Mouse (Mus musculus): ENCODE data around the gene Htra2. TPM values are rescaled to one million over a fixed set of nuclear protein-coding genes. Genes with fewer than 3 reads are reported as not detected.

The Htra2 gene
- 76.1 and 87.8 TPM in 2 replicates for polyA plus RNA-seq (2015; fragmentation: Nextera tagmentation; extraction: Ambion mirVana)

- peaks cover 18% of the 10 kb centered on the region; the same call in 1 of the 2 replicates for H3K36me3 ChIP-seq (ENCODE audit: control insufficient read depth, insufficient read depth, low read length)
- no peaks in the 10 kb centered on the region for H3K9me3 ChIP-seq (replicated peaks; ENCODE audit: control insufficient read depth, low read length, poor library complexity, severe bottlenecking)
- H3K27ac ChIP-seq (ENCODE audit: low read length): peak within 1 kb of the TSS; percentile 87
- ATAC-seq: peak; percentile 32
- peak within 1 kb of the TSS; percentile 96 for H3K9ac ChIP-seq (ENCODE audit: low read depth, low read length)
- peak within 1 kb of the TSS; percentile 87 for H3K4me2 ChIP-seq (ENCODE audit: low read length)
- H3K4me1 ChIP-seq (ENCODE audit: control insufficient read depth, insufficient read depth, low read length): peaks cover 24% of the 10 kb centered on the region
- under 1% methylated on average over 50 of the region's 50 CpGs for WGBS
- peak within 1 kb of the TSS; percentile 100 for H3K4me3 ChIP-seq (ENCODE audit: low read depth, low read length)
- H3K27me3 ChIP-seq (ENCODE audit: control insufficient read depth, insufficient read depth, low read depth, low read length): no peaks in the 10 kb centered on the region
Measured at GRCm38 (mm10) chr6:83054871-83055431, at the start of gene Htra2. TSS of gene Htra2 (minus strand) at chr6:83055273.

- H3K9ac ChIP-seq (ENCODE audit: low read depth, low read length): no peak overlapping the region
- no peak overlapping the region for H3K4me2 ChIP-seq (ENCODE audit: low read length)
- no peak overlapping the region for H3K27ac ChIP-seq (ENCODE audit: low read length)
- peaks cover 4% of the 10 kb centered on the region; the same call in 1 of the 2 replicates for H3K36me3 ChIP-seq (ENCODE audit: control insufficient read depth, insufficient read depth, low read length)
- 69% methylated on average over 4 of the region's 4 CpGs for WGBS
- H3K9me3 ChIP-seq (replicated peaks; ENCODE audit: control insufficient read depth, low read length, poor library complexity, severe bottlenecking): no peaks in the 10 kb centered on the region
- peaks cover 26% of the 10 kb centered on the region for H3K4me1 ChIP-seq (ENCODE audit: control insufficient read depth, insufficient read depth, low read length)
- no peak overlapping the region for H3K4me3 ChIP-seq (ENCODE audit: low read depth, low read length)
- H3K27me3 ChIP-seq (ENCODE audit: control insufficient read depth, insufficient read depth, low read depth, low read length): no peaks in the 10 kb centered on the region
- ATAC-seq: no peak
Measured at GRCm38 (mm10) chr6:83104158-83104557, 49.1 kb upstream of the Htra2 start.

GRCm38 (mm10) chr6:83103130-83103650 lies 48.1 kb upstream of the Htra2 start:
- H3K4me1 ChIP-seq (ENCODE audit: control insufficient read depth, insufficient read depth, low read length): peaks cover 22% of the 10 kb centered on the region
- peaks cover 3% of the 10 kb centered on the region; the same call in 1 of the 2 replicates for H3K27me3 ChIP-seq (ENCODE audit: control insufficient read depth, insufficient read depth, low read depth, low read length)
- peak overlapping the region; percentile 84 for H3K4me3 ChIP-seq (ENCODE audit: low read depth, low read length)
- no peak overlapping the region for H3K27ac ChIP-seq (ENCODE audit: low read length)
- no peaks in the 10 kb centered on the region for H3K9me3 ChIP-seq (replicated peaks; ENCODE audit: control insufficient read depth, low read length, poor library complexity, severe bottlenecking)
- H3K9ac ChIP-seq (ENCODE audit: low read depth, low read length): peak overlapping the region; percentile 94
- no peak for ATAC-seq
- peak overlapping the region; percentile 98 for H3K4me2 ChIP-seq (ENCODE audit: low read length)
- peaks cover 4% of the 10 kb centered on the region; the same call in 1 of the 2 replicates for H3K36me3 ChIP-seq (ENCODE audit: control insufficient read depth, insufficient read depth, low read length)
- 41% methylated on average over 11 of the region's 11 CpGs for WGBS

GRCm38 (mm10) chr6:83101688-83102556 lies 46.8 kb upstream of the Htra2 start:
- Histone ChIP-seq H3K27ac (ENCODE audit: low read length) (peak overlapping the region; percentile 88), H3K36me3 (ENCODE audit: control insufficient read depth, insufficient read depth, low read length) (no peaks in the 10 kb centered on the region), H3K4me3 (ENCODE audit: low read depth, low read length) (peak overlapping the region; percentile 84), H3K4me2 (ENCODE audit: low read length) (peak overlapping the region; percentile 98), H3K27me3 (ENCODE audit: control insufficient read depth, insufficient read depth, low read depth, low read length) (peaks cover 3% of the 10 kb centered on the region; the same call in 1 of the 2 replicates), H3K4me1 (ENCODE audit: control insufficient read depth, insufficient read depth, low read length) (peaks cover 16% of the 10 kb centered on the region), H3K9me3 (replicated peaks; ENCODE audit: control insufficient read depth, low read length, poor library complexity, severe bottlenecking) (no peaks in the 10 kb centered on the region), H3K9ac (ENCODE audit: low read depth, low read length) (peak overlapping the region; percentile 94)
- ATAC-seq: peak; percentile 71
- under 1% methylated on average over 63 of the region's 74 CpGs for WGBS

DNA sequence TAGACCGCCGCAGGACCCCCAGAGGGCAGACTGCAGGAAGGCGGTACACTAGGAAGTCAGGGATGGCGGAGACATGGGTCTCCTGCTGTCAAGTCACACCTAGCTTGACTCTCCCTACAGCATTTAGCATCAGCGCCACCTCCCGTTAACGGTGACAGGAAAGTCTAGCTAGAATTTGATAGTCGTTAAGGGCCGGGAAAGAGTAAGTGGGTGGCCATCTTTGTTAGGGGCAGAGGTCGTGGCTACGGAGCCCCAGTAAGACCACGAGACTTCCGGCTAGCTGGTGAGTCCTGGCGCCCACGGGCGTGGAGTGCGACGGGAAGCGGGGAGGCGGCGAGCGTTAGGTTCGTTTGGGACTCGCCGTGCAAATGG lies 46.2 kb upstream of the Htra2 start, which contains the start of the genes Ccdc142 and Gm42688:
Ccdc142 (plus strand) TSS at position 286 of the 372 bp plus-strand sequence.
Gm42688 (plus strand) TSS at position 302 of the 372 bp plus-strand sequence.
- ATAC-seq: peak; percentile 90
- Histone ChIP-seq H3K9me3 (replicated peaks; ENCODE audit: control insufficient read depth, low read length, poor library complexity, severe bottlenecking) (no peaks in the 10 kb centered on the region), H3K27me3 (ENCODE audit: control insufficient read depth, insufficient read depth, low read depth, low read length) (peaks cover 3% of the 10 kb centered on the region; the same call in 1 of the 2 replicates), H3K4me1 (ENCODE audit: control insufficient read depth, insufficient read depth, low read length) (peaks cover 16% of the 10 kb centered on the region), H3K9ac (ENCODE audit: low read depth, low read length) (peak within 1 kb of the TSS; percentile 94), H3K36me3 (ENCODE audit: control insufficient read depth, insufficient read depth, low read length) (no peaks in the 10 kb centered on the region), H3K4me3 (ENCODE audit: low read depth, low read length) (peak within 1 kb of the TSS; percentile 84), H3K27ac (ENCODE audit: low read length) (peak within 1 kb of the TSS; percentile 88), H3K4me2 (ENCODE audit: low read length) (peak within 1 kb of the TSS; percentile 98)
- WGBS: under 1% methylated on average over 25 of the region's 25 CpGs

- Histone ChIP-seq H3K4me1 (ENCODE audit: control insufficient read depth, insufficient read depth, low read length) (peaks cover 14% of the 10 kb centered on the region), H3K27me3 (ENCODE audit: control insufficient read depth, insufficient read depth, low read depth, low read length) (peaks cover 7% of the 10 kb centered on the region; the same call in 1 of the 2 replicates), H3K27ac (ENCODE audit: low read length) (no peak overlapping the region), H3K4me3 (ENCODE audit: low read depth, low read length) (no peak overlapping the region), H3K9ac (ENCODE audit: low read depth, low read length) (no peak overlapping the region), H3K9me3 (replicated peaks; ENCODE audit: control insufficient read depth, low read length, poor library complexity, severe bottlenecking) (no peaks in the 10 kb centered on the region), H3K4me2 (ENCODE audit: low read length) (no peak overlapping the region), H3K36me3 (ENCODE audit: control insufficient read depth, insufficient read depth, low read length) (no peaks in the 10 kb centered on the region)
- 73% methylated on average over 2 of the region's 2 CpGs for WGBS
- ATAC-seq: no peak
Measured at GRCm38 (mm10) chr6:83098411-83098810, 43.3 kb upstream of the Htra2 start.

DNA sequence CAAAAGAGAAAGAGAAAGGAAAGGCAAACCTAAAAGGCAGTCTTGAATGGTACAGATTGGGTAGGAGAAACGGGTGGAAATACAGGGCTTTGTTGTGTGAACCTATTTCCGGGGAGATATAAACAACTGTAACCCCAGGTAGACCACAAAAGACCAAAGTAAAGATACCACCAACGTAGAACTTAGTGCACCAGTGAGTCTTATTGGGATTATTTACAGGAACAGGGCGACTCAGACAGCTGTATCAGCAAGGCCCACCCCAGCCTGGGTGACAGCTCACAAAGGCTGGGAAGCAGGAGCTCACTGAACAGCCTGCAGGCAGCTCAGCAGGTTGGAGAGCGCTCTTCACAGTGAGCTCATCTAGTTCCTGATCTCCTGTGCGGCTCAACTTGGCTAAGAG lies 40.9 kb upstream of the Htra2 start:
- ATAC-seq: no peak
- Histone ChIP-seq H3K4me2 (ENCODE audit: low read length) (no peak overlapping the region), H3K36me3 (ENCODE audit: control insufficient read depth, insufficient read depth, low read length) (no peaks in the 10 kb centered on the region), H3K4me1 (ENCODE audit: control insufficient read depth, insufficient read depth, low read length) (0 out of 2 replicates have a peak, but pooled peaks cover 3% of the 10 kb centered on the region), H3K9ac (ENCODE audit: low read depth, low read length) (no peak overlapping the region), H3K4me3 (ENCODE audit: low read depth, low read length) (no peak overlapping the region), H3K27ac (ENCODE audit: low read length) (no peak overlapping the region), H3K27me3 (ENCODE audit: control insufficient read depth, insufficient read depth, low read depth, low read length) (peaks cover 8% of the 10 kb centered on the region), H3K9me3 (replicated peaks; ENCODE audit: control insufficient read depth, low read length, poor library complexity, severe bottlenecking) (no peaks in the 10 kb centered on the region)
- 43% methylated on average over 6 of the region's 6 CpGs for WGBS

- 40% methylated on average over 6 of the region's 6 CpGs for WGBS
- Histone ChIP-seq H3K27ac (ENCODE audit: low read length) (no peak overlapping the region), H3K27me3 (ENCODE audit: control insufficient read depth, insufficient read depth, low read depth, low read length) (peaks cover 33% of the 10 kb centered on the region), H3K9ac (ENCODE audit: low read depth, low read length) (no peak overlapping the region), H3K9me3 (replicated peaks; ENCODE audit: control insufficient read depth, low read length, poor library complexity, severe bottlenecking) (no peaks in the 10 kb centered on the region), H3K4me3 (ENCODE audit: low read depth, low read length) (no peak overlapping the region), H3K4me1 (ENCODE audit: control insufficient read depth, insufficient read depth, low read length) (0 out of 2 replicates have a peak, but pooled peaks cover under 1% of the 10 kb centered on the region), H3K4me2 (ENCODE audit: low read length) (no peak overlapping the region), H3K36me3 (ENCODE audit: control insufficient read depth, insufficient read depth, low read length) (no peaks in the 10 kb centered on the region)
- no peak for ATAC-seq
Measured at GRCm38 (mm10) chr6:83092416-83093127, 37.5 kb upstream of the Htra2 start.
